Mouse (Mus musculus): ENCODE results near the gene Neu2. TPM values are rescaled to one million over a fixed set of nuclear protein-coding genes. Genes with fewer than 3 reads are reported as not detected.
A peak's percentile ranks its signal among the peaks of the same experiment; 100 is the strongest.

Neu2 gene
- polyA plus RNA-seq, 1 experiment from 2014 or later = 0.29 TPM

DNA sequence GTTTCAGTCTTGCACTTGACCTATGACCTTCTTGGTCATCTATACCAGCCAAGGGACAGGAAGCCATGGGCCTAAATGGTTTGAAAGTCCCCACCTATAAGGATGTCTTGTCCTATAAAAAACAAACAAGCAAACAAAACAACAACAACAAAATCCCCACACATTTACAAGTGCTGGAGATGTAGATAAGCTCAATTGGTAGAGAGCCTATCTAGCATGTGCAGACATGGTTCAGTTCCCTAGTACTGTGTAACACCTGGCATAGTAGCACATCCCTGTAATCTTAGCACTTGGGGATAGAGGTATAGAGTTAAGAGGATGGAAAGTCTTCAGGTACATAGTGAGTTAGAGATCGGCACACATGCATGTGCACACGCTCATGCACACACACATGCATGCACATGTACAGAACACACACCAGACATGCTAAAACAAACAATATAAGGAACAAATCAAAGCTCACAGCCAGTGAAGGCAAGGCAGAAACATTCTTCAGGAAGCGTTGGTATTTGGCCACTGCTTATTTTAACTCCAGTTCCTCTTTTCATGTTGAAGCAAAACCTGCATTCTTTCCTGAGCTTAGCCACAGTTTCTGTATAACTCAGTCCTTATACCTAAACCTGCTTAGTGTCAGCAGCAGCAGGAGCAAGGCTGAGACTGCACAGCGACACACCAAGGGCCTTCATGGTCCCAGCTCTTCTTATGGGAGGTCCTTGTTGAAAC lies 128.3 kb downstream of the Neu2 start:
- Histone ChIP-seq H3K9me3 (replicated peaks) (no peaks in the 10 kb centered on the region), H3K4me2 (no peak overlapping the region), H3K4me1 (peaks cover 11% of the 10 kb centered on the region; the same call in 1 of the 2 replicates), H3K27me3 (no peaks in the 10 kb centered on the region), H3K4me3 (replicated peaks) (no peak overlapping the region), H3K27ac (no peak overlapping the region), H3K9ac (no peak overlapping the region), H3K36me3 (no peaks in the 10 kb centered on the region)
- ATAC-seq (replicated peaks; ENCODE audit: low FRiP score) = 0 out of 2 replicates have a peak, but pooled peaks have one; percentile 57
- 91% methylated on average over 4 of the region's 4 CpGs for WGBS

DNA sequence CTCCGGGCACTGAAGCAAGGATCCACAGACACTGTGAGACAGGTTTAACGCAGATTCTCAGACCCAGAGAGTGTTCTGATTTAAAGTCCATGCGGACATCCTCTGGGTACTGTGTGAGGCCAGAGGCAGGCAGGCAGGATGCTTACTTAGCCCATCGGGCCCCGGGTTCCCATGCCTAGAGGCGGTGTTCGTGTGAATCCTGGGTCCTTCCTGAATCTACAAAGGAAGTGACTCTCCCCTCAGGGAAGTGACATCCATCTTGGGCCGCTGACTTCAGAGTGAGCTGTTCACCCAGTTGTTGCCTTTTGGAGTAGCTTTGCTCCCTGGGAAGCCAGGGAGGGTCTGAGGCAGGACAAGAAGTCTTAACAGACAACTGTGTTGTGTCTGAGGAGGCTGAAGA lies 130.0 kb downstream of the Neu2 start:
- H3K27me3 ChIP-seq = no peaks in the 10 kb centered on the region
- peak overlapping the region; percentile 81 for H3K27ac ChIP-seq
- H3K9me3 ChIP-seq (replicated peaks) = no peaks in the 10 kb centered on the region
- H3K4me2 ChIP-seq = no peak overlapping the region
- H3K4me1 ChIP-seq = peaks cover 11% of the 10 kb centered on the region; the same call in 1 of the 2 replicates
- no peak overlapping the region for H3K9ac ChIP-seq
- H3K4me3 ChIP-seq (replicated peaks) = no peak overlapping the region
- H3K36me3 ChIP-seq = no peaks in the 10 kb centered on the region
- ATAC-seq (replicated peaks; ENCODE audit: low FRiP score) = no peak
- 82% methylated on average over 8 of the region's 8 CpGs for WGBS

- H3K9ac ChIP-seq = no peak overlapping the region
- no peaks in the 10 kb centered on the region for H3K36me3 ChIP-seq
- no peak overlapping the region; the same call in 1 of the 2 replicates for H3K4me2 ChIP-seq
- no peaks in the 10 kb centered on the region for H3K27me3 ChIP-seq
- ATAC-seq (replicated peaks; ENCODE audit: low FRiP score) = no peak
- peaks cover 11% of the 10 kb centered on the region; the same call in 1 of the 2 replicates for H3K4me1 ChIP-seq
- H3K27ac ChIP-seq = peak overlapping the region; percentile 81
- 50% methylated on average over 17 of the region's 17 CpGs for WGBS
- H3K4me3 ChIP-seq (replicated peaks) = no peak overlapping the region
- H3K9me3 ChIP-seq (replicated peaks) = no peaks in the 10 kb centered on the region
Observed at GRCm38 (mm10) chr1:87640165-87640661, 130.5 kb downstream of the Neu2 start.

DNA sequence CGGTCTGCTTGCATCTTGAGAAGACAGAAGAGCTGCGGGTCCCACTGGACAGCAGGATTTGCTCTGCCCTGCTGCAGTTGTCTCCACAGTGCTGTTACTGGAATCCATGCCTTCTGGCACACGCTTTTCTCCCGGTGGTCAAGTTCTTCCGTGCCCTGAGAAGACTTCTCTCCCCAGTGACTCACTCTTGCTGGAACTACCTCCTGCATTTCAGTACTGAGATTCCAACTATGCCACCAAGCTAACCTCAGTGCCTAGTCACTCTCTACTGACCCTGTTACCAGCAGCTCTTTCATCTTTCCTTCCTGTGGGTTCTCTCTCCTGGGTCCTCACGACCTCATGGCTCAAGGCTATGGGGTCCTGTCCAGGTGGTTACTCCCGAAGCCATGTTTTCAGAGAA lies 133.3 kb downstream of the Neu2 start:
- Histone ChIP-seq H3K4me1 (0 out of 2 replicates have a peak, but pooled peaks cover 5% of the 10 kb centered on the region), H3K4me2 (no peak overlapping the region), H3K27me3 (no peaks in the 10 kb centered on the region), H3K4me3 (replicated peaks) (no peak overlapping the region), H3K9me3 (replicated peaks) (no peaks in the 10 kb centered on the region), H3K9ac (no peak overlapping the region), H3K36me3 (no peaks in the 10 kb centered on the region), H3K27ac (no peak overlapping the region)
- 79% methylated on average over 7 of the region's 7 CpGs for WGBS
- no peak for ATAC-seq (replicated peaks; ENCODE audit: low FRiP score)

GRCm38 (mm10) chr1:87645041-87645440 lies 135.4 kb downstream of the Neu2 start:
- ATAC-seq (replicated peaks; ENCODE audit: low FRiP score) = no peak
- H3K4me3 ChIP-seq (replicated peaks) = no peak overlapping the region
- H3K4me2 ChIP-seq = no peak overlapping the region
- no peak overlapping the region; the same call in 1 of the 2 replicates for H3K27ac ChIP-seq
- no peaks in the 10 kb centered on the region for H3K27me3 ChIP-seq
- H3K36me3 ChIP-seq = no peaks in the 10 kb centered on the region
- 68% methylated on average over 7 of the region's 7 CpGs for WGBS
- H3K9ac ChIP-seq = no peak overlapping the region
- 0 out of 2 replicates have a peak, but pooled peaks cover 8% of the 10 kb centered on the region for H3K4me1 ChIP-seq
- H3K9me3 ChIP-seq (replicated peaks) = no peaks in the 10 kb centered on the region

- ATAC-seq (replicated peaks; ENCODE audit: low FRiP score) = no peak
- Histone ChIP-seq H3K27ac (no peak overlapping the region; the same call in 1 of the 2 replicates), H3K36me3 (no peaks in the 10 kb centered on the region), H3K4me1 (0 out of 2 replicates have a peak, but pooled peaks cover 3% of the 10 kb centered on the region), H3K27me3 (no peaks in the 10 kb centered on the region), H3K9me3 (replicated peaks) (no peaks in the 10 kb centered on the region), H3K4me2 (no peak overlapping the region), H3K4me3 (replicated peaks) (no peak overlapping the region), H3K9ac (no peak overlapping the region)
- 70% methylated on average over 6 of the region's 6 CpGs for WGBS
Observed at GRCm38 (mm10) chr1:87645748-87646147, 136.1 kb downstream of the Neu2 start.

Other genes starting within 250 kb of the Neu2 start
- gene Efhd1, start 245.5 kb upstream of the Neu2 start, polyA plus RNA-seq (2015; fragmentation: Nextera tagmentation; extraction: Ambion mirVana) = 5.7 and 5.8 TPM in 2 replicates
- gene Gigyf2, start 182.9 kb upstream of the Neu2 start, polyA plus RNA-seq (2015; fragmentation: Nextera tagmentation; extraction: Ambion mirVana) = 60.7 and 64.8 TPM in 2 replicates
- gene Kcnj13, start 115.2 kb upstream of the Neu2 start, polyA plus RNA-seq (2015; fragmentation: Nextera tagmentation; extraction: Ambion mirVana) = 0.68 and 0.90 TPM in 2 replicates
- 0.40 TPM in 1 of 2 replicates, not detected in the other for gene Snorc, start 39.6 kb upstream of the Neu2 start, polyA plus RNA-seq (2015; fragmentation: Nextera tagmentation; extraction: Ambion mirVana)
- gene Ngef, start 64.0 kb downstream of the Neu2 start, polyA plus RNA-seq (2015; fragmentation: Nextera tagmentation; extraction: Ambion mirVana) = 1.6 and 2.2 TPM in 2 replicates
- 8.8 and 10.2 TPM in 2 replicates for gene Inpp5d, start 110.4 kb downstream of the Neu2 start, polyA plus RNA-seq (2015; fragmentation: Nextera tagmentation; extraction: Ambion mirVana)
- gene Atg16l1, start 246.0 kb downstream of the Neu2 start, polyA plus RNA-seq (2015; fragmentation: Nextera tagmentation; extraction: Ambion mirVana) = 28.8 and 31.4 TPM in 2 replicates

Measured in kidney, embryonic 15.5 days (tissue).